Mouse (Mus musculus) hindbrain, embryonic 11.5 days (tissue): ENCODE measurements around the gene Gnb1. TPM values are rescaled to one million over a fixed set of nuclear protein-coding genes. Genes with fewer than 3 reads are reported as not detected.
"Not testable (repeated sequence)": the region's sequence is repeated elsewhere in the genome, so short reads cannot be mapped to it uniquely, and the experiment has no call there.

Experiments
- ATAC-seq: fragments of 200-750 bp; cut with Nextera tagmentation; 2 replicates; pipeline ENCODE4 v1.8.0; 2017; ENCODE audit warnings: mild to moderate bottlenecking, moderate TSS enrichment, moderate library complexity; ENCODE audit not compliant: low FRiP score
- DNase-seq: peaks from one replicate; pipeline ENCODE4 v3.0.0-alpha.2; 2015; ENCODE audit warnings: low spot score
- H3K27ac ChIP-seq: fragments of 300-500 bp; sonication (generic); 2 replicates; pipeline ENCODE4 v1.5.1; 2014; ENCODE audit warnings: mild to moderate bottlenecking, low read depth, low read length
- H3K27me3 ChIP-seq: fragments of 300-500 bp; sonication (generic); 2 replicates; pipeline ENCODE4 v1.6.1; 2014; ENCODE audit warnings: mild to moderate bottlenecking, low read length, moderate library complexity, mixed read lengths; ENCODE audit not compliant: control insufficient read depth, insufficient read depth
- H3K36me3 ChIP-seq: fragments of 300-500 bp; sonication (generic); 2 replicates; pipeline ENCODE4 v1.6.1; 2014; ENCODE audit warnings: mild to moderate bottlenecking, low read length, moderate library complexity, mixed read lengths; ENCODE audit not compliant: control insufficient read depth, insufficient read depth
- H3K4me1 ChIP-seq: fragments of 300-500 bp; sonication (generic); replicated peaks from 2 replicates; pipeline ENCODE4 v1.6.1; 2014; ENCODE audit warnings: low read length, mixed read lengths; ENCODE audit not compliant: control insufficient read depth, insufficient read depth
- H3K4me2 ChIP-seq: fragments of 300-500 bp; sonication (generic); replicated peaks from 2 replicates; pipeline ENCODE4 v1.6.1; 2014; ENCODE audit warnings: mild to moderate bottlenecking, low read depth, low read length
- H3K4me3 ChIP-seq: fragments of 300-500 bp; sonication (generic); 2 replicates; pipeline ENCODE4 v1.5.1; 2014; ENCODE audit warnings: low read depth, low read length
- H3K9ac ChIP-seq: fragments of 300-500 bp; sonication (generic); 2 replicates; pipeline ENCODE4 v1.6.1; 2014; ENCODE audit warnings: low read depth, low read length
- H3K9me3 ChIP-seq: fragments of 300-500 bp; sonication (generic); 2 replicates; pipeline ENCODE4 v1.6.1; 2016; ENCODE audit warnings: low read length; ENCODE audit not compliant: control insufficient read depth
- WGBS: fragments of 180-500 bp; shearing (Covaris S2); extraction: QIAGEN DNeasy Blood & Tissue Kit; methylation state at CpG from one replicate; pipeline ENCODE4 v1.1.7; 2014; 5-methylcytosine and 5-hydroxymethylcytosine counted together
- polyA plus RNA-seq: library from polyadenylated mRNA; unstranded; fragments of >200 nt; fragmentation: Nextera tagmentation; extraction: Ambion mirVana; gene quantifications from 2 replicates; pipeline ENCODE4 v1.2.1, GENCODE M21; 2014

Gene Gnb1
- polyA plus RNA-seq, 1 experiment from 2014 or later = 832 TPM

- Histone ChIP-seq H3K9ac (peak overlapping the region; percentile 82), H3K27ac (peak overlapping the region; percentile 89), H3K36me3 (peaks cover 3% of the 10 kb centered on the region; the same call in 1 of the 2 replicates), H3K27me3 (no peaks in the 10 kb centered on the region), H3K4me3 (peak overlapping the region; percentile 65), H3K9me3 (no peaks in the 10 kb centered on the region), H3K4me2 (peak overlapping the region; percentile 75), H3K4me1 (peaks cover 4% of the 10 kb centered on the region)
- DNase-seq = no peak
- ATAC-seq = no peak
- 16% methylated on average over 20 of the region's 20 CpGs for WGBS
Measured at GRCm38 (mm10) chr4:155564315-155565069, 73.3 kb downstream of the Gnb1 start.

GRCm38 (mm10) chr4:155566555-155566954 is 75.4 kb downstream of the Gnb1 start:
- peaks cover 4% of the 10 kb centered on the region for H3K4me1 ChIP-seq
- no peaks in the 10 kb centered on the region for H3K9me3 ChIP-seq
- no peak overlapping the region for H3K4me2 ChIP-seq
- H3K27me3 ChIP-seq = no peaks in the 10 kb centered on the region
- 73% methylated on average over 8 of the region's 8 CpGs for WGBS
- ATAC-seq (no peak), DNase-seq (no peak)
- H3K27ac ChIP-seq = no peak overlapping the region
- no peak overlapping the region for H3K4me3 ChIP-seq
- H3K36me3 ChIP-seq = no peaks in the 10 kb centered on the region
- no peak overlapping the region for H3K9ac ChIP-seq

DNA sequence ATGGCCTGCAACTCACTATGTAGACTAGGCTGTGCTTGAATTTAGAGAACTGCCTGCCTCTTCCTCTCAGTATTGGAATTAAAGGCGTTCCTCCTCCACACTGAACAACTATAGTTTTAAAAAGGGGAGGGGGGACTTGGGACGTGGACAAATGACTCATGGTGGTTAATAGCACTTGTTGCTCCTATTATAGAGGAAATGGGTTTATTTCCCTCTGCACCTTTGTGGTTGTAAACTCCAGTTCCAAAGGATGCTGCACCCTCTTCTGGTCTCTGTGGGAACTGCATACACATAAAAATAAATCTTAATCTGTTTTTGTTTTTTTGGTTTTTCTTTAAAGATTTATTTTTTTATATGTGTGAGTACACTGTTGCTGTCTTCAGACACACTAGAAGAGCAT is 77.0 kb downstream of the Gnb1 start:
- DNase-seq = peak; percentile 40
- ATAC-seq = no peak
- no peaks in the 10 kb centered on the region for H3K27me3 ChIP-seq
- no peaks in the 10 kb centered on the region for H3K36me3 ChIP-seq
- no peak overlapping the region for H3K27ac ChIP-seq
- no peaks in the 10 kb centered on the region; the same call in 1 of the 2 replicates for H3K4me1 ChIP-seq
- no peak overlapping the region for H3K4me3 ChIP-seq
- 34% methylated on average over 2 of the region's 2 CpGs for WGBS
- no peak overlapping the region for H3K4me2 ChIP-seq
- H3K9ac ChIP-seq = no peak overlapping the region
- no peaks in the 10 kb centered on the region for H3K9me3 ChIP-seq

DNA sequence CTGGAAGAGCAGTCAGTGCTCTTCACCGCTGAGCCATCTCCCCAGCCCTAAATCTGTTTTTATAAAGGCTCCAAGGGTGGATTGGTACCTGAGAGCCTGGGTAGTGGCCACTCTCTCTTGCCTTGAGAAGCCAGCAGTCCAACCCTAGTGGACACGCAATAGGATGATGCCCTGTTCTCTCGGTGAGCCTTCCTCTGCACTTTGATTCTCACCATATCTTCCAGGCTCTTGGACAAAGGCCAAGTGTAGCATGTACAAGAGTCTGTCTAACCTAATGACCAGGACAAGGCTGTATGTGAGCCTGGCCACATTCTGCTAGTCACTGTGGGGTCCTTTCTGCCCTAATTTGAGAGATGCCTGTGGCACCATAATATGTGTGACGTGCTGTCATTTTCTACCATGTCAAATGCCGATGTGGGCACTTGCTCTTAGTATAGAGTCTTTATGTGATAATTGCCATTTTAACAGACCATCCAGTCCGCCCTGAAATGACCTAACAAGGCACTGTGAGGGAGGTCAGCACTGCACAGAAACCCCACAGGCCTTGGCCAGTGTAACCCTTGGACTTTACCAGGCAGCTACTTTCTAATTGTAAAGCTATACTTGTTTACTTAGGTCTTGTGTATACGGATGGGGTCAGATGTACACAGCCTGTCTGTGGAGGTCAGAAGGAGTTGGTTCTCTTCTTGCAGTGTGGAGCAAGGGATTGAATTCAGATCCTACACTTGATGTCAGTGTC is 77.6 kb downstream of the Gnb1 start:
- 92% methylated on average over 7 of the region's 7 CpGs for WGBS
- H3K4me1 ChIP-seq = no peaks in the 10 kb centered on the region; the same call in 1 of the 2 replicates

GRCm38 (mm10) chr4:155569818-155570217 is 78.7 kb downstream of the Gnb1 start:
- ATAC-seq = no peak
- WGBS = 94% methylated on average over 6 of the region's 6 CpGs
- Histone ChIP-seq H3K4me3 (no peak overlapping the region), H3K36me3 (no peaks in the 10 kb centered on the region), H3K27me3 (no peaks in the 10 kb centered on the region), H3K4me2 (no peak overlapping the region), H3K4me1 (no peaks in the 10 kb centered on the region), H3K9me3 (no peaks in the 10 kb centered on the region), H3K27ac (no peak overlapping the region), H3K9ac (no peak overlapping the region)
- no peak for DNase-seq

More for the DNA sequence above, 77.6 kb downstream of the Gnb1 start:
- ATAC-seq (no peak), DNase-seq (no peak)
- no peak overlapping the region for H3K4me3 ChIP-seq
- no peaks in the 10 kb centered on the region for H3K9me3 ChIP-seq
- H3K27ac ChIP-seq = no peak overlapping the region
- H3K9ac ChIP-seq = no peak overlapping the region
- H3K4me2 ChIP-seq = no peak overlapping the region
- no peaks in the 10 kb centered on the region for H3K36me3 ChIP-seq
- H3K27me3 ChIP-seq = no peaks in the 10 kb centered on the region

- ATAC-seq, H3K4me1 ChIP-seq: not testable (repeated sequence)
Measured at GRCm38 (mm10) chr4:155570315-155570714, 79.2 kb downstream of the Gnb1 start.

GRCm38 (mm10) chr4:155571442-155571841 is 80.3 kb downstream of the Gnb1 start:
- ATAC-seq = no peak
- Histone ChIP-seq H3K27me3 (no peaks in the 10 kb centered on the region), H3K27ac (no peak overlapping the region), H3K4me3 (no peak overlapping the region), H3K4me1 (no peaks in the 10 kb centered on the region), H3K9ac (no peak overlapping the region), H3K36me3 (no peaks in the 10 kb centered on the region), H3K9me3 (no peaks in the 10 kb centered on the region), H3K4me2 (no peak overlapping the region)
- DNase-seq = no peak
- WGBS = 85% methylated on average over 2 of the region's 2 CpGs

More at GRCm38 (mm10) chr4:155570315-155570714, 79.2 kb downstream of the Gnb1 start:
- H3K4me2 ChIP-seq, H3K27me3 ChIP-seq, DNase-seq, H3K27ac ChIP-seq, H3K9me3 ChIP-seq, H3K36me3 ChIP-seq, H3K9ac ChIP-seq, H3K4me3 ChIP-seq: not testable (repeated sequence)
- WGBS = 93% methylated on average over 11 of the region's 11 CpGs

GRCm38 (mm10) chr4:155573155-155573554 is 82.0 kb downstream of the Gnb1 start:
- Histone ChIP-seq H3K4me3 (no peak overlapping the region), H3K4me2 (no peak overlapping the region), H3K27ac (no peak overlapping the region), H3K9ac (no peak overlapping the region), H3K9me3 (no peaks in the 10 kb centered on the region), H3K27me3 (no peaks in the 10 kb centered on the region), H3K4me1 (no peaks in the 10 kb centered on the region), H3K36me3 (no peaks in the 10 kb centered on the region)
- DNase-seq (no peak), ATAC-seq (no peak)
- WGBS = 91% methylated on average over 2 of the region's 2 CpGs
